Mouse (Mus musculus): ENCODE measurements around the gene Ltbr. TPM values are rescaled to one million over a fixed set of nuclear protein-coding genes. Genes with fewer than 3 reads are reported as not detected.

Ltbr gene
- 83.0 TPM for polyA plus RNA-seq (2012; fragmentation: generic; extraction: Trizol)
- long read RNA-seq, experiment 1, transcript Ltbr-201 (10 exons, 2,107 nt), result major isoform, 26 of 41 reads
- long read RNA-seq, experiment 1, partial matches to known transcripts, result 12 of 41 reads
- long read RNA-seq, experiment 1, other reads (novel, unspliced or antisense), result 3 of 41 reads
- long read RNA-seq, experiment 2, transcript Ltbr-201 (10 exons, 2,107 nt), result major isoform, 225 of 253 reads
- long read RNA-seq, experiment 2, partial matches to known transcripts, result 10 of 253 reads
- long read RNA-seq, experiment 2, other reads (novel, unspliced or antisense), result 18 of 253 reads

GRCm38 (mm10) chr6:125313546-125314230 is at the start of gene Ltbr:
Ltbr (minus strand) TSS chr6:125313885.
- peak within 1 kb of the TSS; percentile 56 for H3K4me3 ChIP-seq (ENCODE audit: insufficient read depth, poor library complexity, severe bottlenecking)
- no peak for TF ChIP-seq CTCF (IDR thresholded peaks at IDR 0.05; ENCODE audit: control insufficient read depth, insufficient read depth, insufficient read length)
- peak; percentile 74 for TF ChIP-seq MAX (IDR thresholded peaks at IDR 0.05)
- TF ChIP-seq MYOG (IDR thresholded peaks at IDR 0.05; ENCODE audit: control insufficient read depth, extremely low read depth, insufficient read length), result no peak
- no peak for TF ChIP-seq MYOD1 (IDR thresholded peaks at IDR 0.05; ENCODE audit: control insufficient read depth, insufficient read length, low read depth)
- no peak for TF ChIP-seq USF1 (IDR thresholded peaks at IDR 0.05; ENCODE audit: low read depth)
- peak; percentile 73 for TF ChIP-seq CEBPB (IDR thresholded peaks at IDR 0.05; ENCODE audit: low read depth)
- TF ChIP-seq FOSL1 (IDR thresholded peaks at IDR 0.05; ENCODE audit: insufficient read depth, low read length, poor library complexity, severe bottlenecking), result no peak

GRCm38 (mm10) chr6:125363021-125363420 is 49.3 kb upstream of the Ltbr start:
- Histone ChIP-seq H3K4me3 (ENCODE audit: insufficient read depth, poor library complexity, severe bottlenecking) (no peak overlapping the region), H3K79me2 (ENCODE audit: control insufficient read depth, insufficient read depth) (no peaks in the 10 kb centered on the region), H3K79me3 (ENCODE audit: low read depth) (no peaks in the 10 kb centered on the region), H3K36me3 (ENCODE audit: control insufficient read depth, insufficient read depth) (peaks cover 44% of the 10 kb centered on the region), H3K27me3 (ENCODE audit: control insufficient read depth, insufficient read depth, insufficient read length) (no peaks in the 10 kb centered on the region), H3ac (ENCODE audit: control insufficient read depth, insufficient read length, low read depth) (no peak overlapping the region)
- no peak for TF ChIP-seq FOSL1 (IDR thresholded peaks at IDR 0.05; ENCODE audit: insufficient read depth, low read length, poor library complexity, severe bottlenecking)
- TF ChIP-seq CEBPB (IDR thresholded peaks at IDR 0.05; ENCODE audit: low read depth), result no peak
- no peak for TF ChIP-seq MYOD1 (IDR thresholded peaks at IDR 0.05; ENCODE audit: control insufficient read depth, insufficient read length, low read depth)
- no peak for TF ChIP-seq USF1 (IDR thresholded peaks at IDR 0.05; ENCODE audit: low read depth)
- no peak for TF ChIP-seq MAX (IDR thresholded peaks at IDR 0.05)
- TF ChIP-seq MYOG (IDR thresholded peaks at IDR 0.05; ENCODE audit: control insufficient read depth, extremely low read depth, insufficient read length), result no peak
- no peak for TF ChIP-seq CTCF (IDR thresholded peaks at IDR 0.05; ENCODE audit: control insufficient read depth, insufficient read depth, insufficient read length)

More at GRCm38 (mm10) chr6:125313546-125314230, at the start of gene Ltbr:
- peak within 1 kb of the TSS; percentile 94 for H3ac ChIP-seq (ENCODE audit: control insufficient read depth, insufficient read length, low read depth)
- H3K27me3 ChIP-seq (ENCODE audit: control insufficient read depth, insufficient read depth, insufficient read length), result no peaks in the 10 kb centered on the region
- H3K79me3 ChIP-seq (ENCODE audit: low read depth), result peaks cover 6% of the 10 kb centered on the region
- peaks cover 27% of the 10 kb centered on the region for H3K36me3 ChIP-seq (ENCODE audit: control insufficient read depth, insufficient read depth)
- H3K79me2 ChIP-seq (ENCODE audit: control insufficient read depth, insufficient read depth), result peaks cover 18% of the 10 kb centered on the region

GRCm38 (mm10) chr6:125361467-125362291 is 48.0 kb upstream of the Ltbr start:
- Histone ChIP-seq H3K79me2 (ENCODE audit: control insufficient read depth, insufficient read depth) (peaks cover 4% of the 10 kb centered on the region), H3K36me3 (ENCODE audit: control insufficient read depth, insufficient read depth) (peaks cover 56% of the 10 kb centered on the region), H3K79me3 (ENCODE audit: low read depth) (peaks cover 1% of the 10 kb centered on the region), H3ac (ENCODE audit: control insufficient read depth, insufficient read length, low read depth) (no peak overlapping the region), H3K4me3 (ENCODE audit: insufficient read depth, poor library complexity, severe bottlenecking) (no peak overlapping the region), H3K27me3 (ENCODE audit: control insufficient read depth, insufficient read depth, insufficient read length) (no peaks in the 10 kb centered on the region)
- TF ChIP-seq USF1 (IDR thresholded peaks at IDR 0.05; ENCODE audit: low read depth) (no peak), CEBPB (IDR thresholded peaks at IDR 0.05; ENCODE audit: low read depth) (no peak), MAX (IDR thresholded peaks at IDR 0.05) (no peak), CTCF (IDR thresholded peaks at IDR 0.05; ENCODE audit: control insufficient read depth, insufficient read depth, insufficient read length) (no peak), FOSL1 (IDR thresholded peaks at IDR 0.05; ENCODE audit: insufficient read depth, low read length, poor library complexity, severe bottlenecking) (no peak), MYOG (IDR thresholded peaks at IDR 0.05; ENCODE audit: control insufficient read depth, extremely low read depth, insufficient read length) (no peak), MYOD1 (IDR thresholded peaks at IDR 0.05; ENCODE audit: control insufficient read depth, insufficient read length, low read depth) (no peak)

- Histone ChIP-seq H3K4me3 (ENCODE audit: insufficient read depth, poor library complexity, severe bottlenecking) (no peak overlapping the region), H3ac (ENCODE audit: control insufficient read depth, insufficient read length, low read depth) (no peak overlapping the region), H3K36me3 (ENCODE audit: control insufficient read depth, insufficient read depth) (peaks cover 58% of the 10 kb centered on the region), H3K79me2 (ENCODE audit: control insufficient read depth, insufficient read depth) (peaks cover 13% of the 10 kb centered on the region), H3K27me3 (ENCODE audit: control insufficient read depth, insufficient read depth, insufficient read length) (no peaks in the 10 kb centered on the region), H3K79me3 (ENCODE audit: low read depth) (peaks cover 6% of the 10 kb centered on the region)
- no peak for TF ChIP-seq CEBPB (IDR thresholded peaks at IDR 0.05; ENCODE audit: low read depth)
- TF ChIP-seq FOSL1 (IDR thresholded peaks at IDR 0.05; ENCODE audit: insufficient read depth, low read length, poor library complexity, severe bottlenecking), result no peak
- TF ChIP-seq MAX (IDR thresholded peaks at IDR 0.05), result no peak
- no peak for TF ChIP-seq MYOG (IDR thresholded peaks at IDR 0.05; ENCODE audit: control insufficient read depth, extremely low read depth, insufficient read length)
- no peak for TF ChIP-seq USF1 (IDR thresholded peaks at IDR 0.05; ENCODE audit: low read depth)
- no peak for TF ChIP-seq MYOD1 (IDR thresholded peaks at IDR 0.05; ENCODE audit: control insufficient read depth, insufficient read length, low read depth)
- TF ChIP-seq CTCF (IDR thresholded peaks at IDR 0.05; ENCODE audit: control insufficient read depth, insufficient read depth, insufficient read length), result no peak
These were observed 47.2 kb upstream of the Ltbr start for GRCm38 (mm10) chr6:125360846-125361245.

- peaks cover 58% of the 10 kb centered on the region for H3K36me3 ChIP-seq (ENCODE audit: control insufficient read depth, insufficient read depth)
- no peaks in the 10 kb centered on the region for H3K27me3 ChIP-seq (ENCODE audit: control insufficient read depth, insufficient read depth, insufficient read length)
- peaks cover 21% of the 10 kb centered on the region for H3K79me2 ChIP-seq (ENCODE audit: control insufficient read depth, insufficient read depth)
These were observed 46.3 kb upstream of the Ltbr start for GRCm38 (mm10) chr6:125359999-125360398.

More at GRCm38 (mm10) chr6:125359999-125360398, 46.3 kb upstream of the Ltbr start:
- TF ChIP-seq MYOD1 (IDR thresholded peaks at IDR 0.05; ENCODE audit: control insufficient read depth, insufficient read length, low read depth), result no peak
- no peak for TF ChIP-seq USF1 (IDR thresholded peaks at IDR 0.05; ENCODE audit: low read depth)
- no peak for TF ChIP-seq FOSL1 (IDR thresholded peaks at IDR 0.05; ENCODE audit: insufficient read depth, low read length, poor library complexity, severe bottlenecking)
- no peak for TF ChIP-seq MAX (IDR thresholded peaks at IDR 0.05)
- no peak for TF ChIP-seq CEBPB (IDR thresholded peaks at IDR 0.05; ENCODE audit: low read depth)
- no peak for TF ChIP-seq MYOG (IDR thresholded peaks at IDR 0.05; ENCODE audit: control insufficient read depth, extremely low read depth, insufficient read length)
- TF ChIP-seq CTCF (IDR thresholded peaks at IDR 0.05; ENCODE audit: control insufficient read depth, insufficient read depth, insufficient read length), result no peak
- Histone ChIP-seq H3K79me3 (ENCODE audit: low read depth) (peaks cover 14% of the 10 kb centered on the region), H3ac (ENCODE audit: control insufficient read depth, insufficient read length, low read depth) (no peak overlapping the region), H3K4me3 (ENCODE audit: insufficient read depth, poor library complexity, severe bottlenecking) (no peak overlapping the region)
